Mouse (Mus musculus) intestine, embryonic 16.5 days (tissue): ENCODE measurements around the gene Cpne7. TPM values are rescaled to one million over a fixed set of nuclear protein-coding genes. Genes with fewer than 3 reads are reported as not detected.
A peak's percentile ranks its signal among the peaks of the same experiment; 100 is the strongest.

Source experiments
- ATAC-seq: fragments of 200-750 bp; cut with Nextera tagmentation; 2 replicates; pipeline ENCODE4 v1.8.0; 2017; ENCODE audit warnings: moderate TSS enrichment, moderate library complexity
- H3K27ac ChIP-seq: fragments of 300-500 bp; sonication (generic); 2 replicates; pipeline ENCODE4 v1.5.1; 2014; ENCODE audit warnings: mild to moderate bottlenecking, low read length
- H3K27me3 ChIP-seq: fragments of 300-500 bp; sonication (generic); replicated peaks from 2 replicates; pipeline ENCODE4 v1.6.1; 2014; ENCODE audit warnings: low read length, control low read depth, mixed read lengths; ENCODE audit not compliant: control insufficient read depth, insufficient read depth
- H3K36me3 ChIP-seq: fragments of 300-500 bp; sonication (generic); 2 replicates; pipeline ENCODE4 v1.6.1; 2014; ENCODE audit warnings: low read length, control low read depth; ENCODE audit not compliant: control insufficient read depth, insufficient read depth
- H3K4me1 ChIP-seq: fragments of 300-500 bp; sonication (generic); 2 replicates; pipeline ENCODE4 v1.6.1; 2014; ENCODE audit warnings: low read length, control low read depth, mixed read lengths; ENCODE audit not compliant: control insufficient read depth, insufficient read depth
- H3K4me2 ChIP-seq: fragments of 300-500 bp; sonication (generic); 2 replicates; pipeline ENCODE4 v1.6.1; 2014; ENCODE audit warnings: low read depth, low read length, control low read depth
- H3K4me3 ChIP-seq: fragments of 300-500 bp; sonication (generic); 2 replicates; pipeline ENCODE4 v1.5.1; 2014; ENCODE audit warnings: mild to moderate bottlenecking, low read length
- H3K9ac ChIP-seq: fragments of 300-500 bp; sonication (generic); 2 replicates; pipeline ENCODE4 v1.6.1; 2014; ENCODE audit warnings: low read depth, low read length
- H3K9me3 ChIP-seq: fragments of 300-500 bp; sonication (generic); 2 replicates; pipeline ENCODE4 v1.6.1; 2016; ENCODE audit warnings: low read length, control low read depth; ENCODE audit not compliant: control insufficient read depth
- WGBS: fragments of 180-500 bp; shearing (Covaris S2); extraction: QIAGEN DNeasy Blood & Tissue Kit; methylation state at CpG from one replicate; pipeline ENCODE4 v1.1.7; 2014; 5-methylcytosine and 5-hydroxymethylcytosine counted together
- polyA plus RNA-seq: library from polyadenylated mRNA; unstranded; fragments of >200 nt; fragmentation: Nextera tagmentation; extraction: Ambion mirVana; gene quantifications from 2 replicates; pipeline ENCODE4 v1.2.1, GENCODE M21; 2015

Gene Cpne7
- polyA plus RNA-seq, 1 experiment from 2014 or later, result 0.78 TPM

DNA sequence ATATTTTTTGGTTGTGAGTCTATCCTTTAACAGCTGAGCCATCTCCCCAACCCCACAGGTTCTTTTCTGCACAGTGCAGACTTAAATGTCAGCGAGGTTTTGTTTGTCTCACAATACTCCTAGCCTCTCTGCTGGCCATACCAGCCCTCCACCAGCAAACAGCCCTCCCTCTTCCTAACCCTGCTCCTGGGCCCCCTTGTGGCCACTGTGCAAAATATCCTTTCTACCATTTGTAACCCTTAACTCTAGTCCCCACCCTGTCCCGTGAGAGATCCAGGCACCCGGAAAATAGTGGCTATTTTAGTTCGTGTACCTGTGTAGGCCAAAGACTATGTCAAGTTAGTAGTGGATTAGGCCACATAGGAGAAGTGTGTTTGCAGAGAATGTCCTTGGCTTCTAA, 6.5 kb upstream of the Cpne7 start:
- Histone ChIP-seq H3K9me3 (no peaks in the 10 kb centered on the region), H3K4me2 (no peak overlapping the region), H3K27ac (no peak overlapping the region), H3K27me3 (no peaks in the 10 kb centered on the region), H3K36me3 (0 out of 2 replicates have a peak, but pooled peaks cover under 1% of the 10 kb centered on the region), H3K4me3 (no peak overlapping the region), H3K4me1 (no peaks in the 10 kb centered on the region), H3K9ac (no peak overlapping the region)
- ATAC-seq, result peak; percentile 68
- 13% methylated on average over 4 of the region's 4 CpGs for WGBS

DNA sequence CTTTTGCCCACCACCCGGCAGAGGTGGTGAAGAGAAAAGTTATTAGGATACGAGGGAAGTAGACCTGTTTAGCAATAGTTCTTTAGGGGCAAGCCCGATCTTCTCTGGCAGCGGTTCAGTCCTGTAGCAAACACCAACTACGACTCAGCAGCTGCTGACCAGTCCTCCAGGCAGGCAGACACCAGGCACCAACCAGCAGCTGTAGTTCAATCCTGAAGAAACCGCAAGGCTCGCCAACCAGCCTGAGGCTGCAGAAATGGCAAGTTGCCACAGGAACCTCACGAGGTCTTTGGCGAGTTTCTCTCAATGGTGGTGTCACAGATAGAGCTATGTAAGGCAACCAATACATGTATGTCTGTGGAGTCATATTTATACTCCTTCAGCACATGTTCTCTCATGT, 4.3 kb upstream of the Cpne7 start:
- no peak for ATAC-seq
- Histone ChIP-seq H3K4me2 (no peak overlapping the region), H3K9ac (no peak overlapping the region), H3K9me3 (no peaks in the 10 kb centered on the region), H3K4me1 (peaks cover 15% of the 10 kb centered on the region), H3K36me3 (no peaks in the 10 kb centered on the region), H3K27me3 (peaks cover 18% of the 10 kb centered on the region), H3K4me3 (no peak overlapping the region), H3K27ac (no peak overlapping the region)
- WGBS, result 78% methylated on average over 9 of the region's 9 CpGs

- H3K27me3 ChIP-seq, result peaks cover 29% of the 10 kb centered on the region
- H3K9ac ChIP-seq, result no peak overlapping the region
- WGBS, result 47% methylated on average over 2 of the region's 2 CpGs
- H3K4me2 ChIP-seq, result no peak overlapping the region
- H3K9me3 ChIP-seq, result no peaks in the 10 kb centered on the region
- H3K4me1 ChIP-seq, result peaks cover 19% of the 10 kb centered on the region
- ATAC-seq, result no peak
- H3K27ac ChIP-seq, result no peak overlapping the region
- H3K36me3 ChIP-seq, result no peaks in the 10 kb centered on the region
- H3K4me3 ChIP-seq, result no peak overlapping the region
Measured at GRCm38 (mm10) chr8:123113908-123114469, 3.2 kb upstream of the Cpne7 start.

GRCm38 (mm10) chr8:123114644-123115043, 2.5 kb upstream of the Cpne7 start:
- no peaks in the 10 kb centered on the region for H3K36me3 ChIP-seq
- no peaks in the 10 kb centered on the region for H3K9me3 ChIP-seq
- H3K27me3 ChIP-seq, result peaks cover 36% of the 10 kb centered on the region
- H3K27ac ChIP-seq, result no peak overlapping the region
- H3K4me1 ChIP-seq, result peaks cover 19% of the 10 kb centered on the region
- WGBS, result 35% methylated on average over 3 of the region's 3 CpGs
- H3K9ac ChIP-seq, result no peak overlapping the region
- ATAC-seq, result no peak
- H3K4me2 ChIP-seq, result no peak overlapping the region
- H3K4me3 ChIP-seq, result no peak overlapping the region

GRCm38 (mm10) chr8:123117744-123118143, 570 bp downstream of the Cpne7 start:
- H3K27me3 ChIP-seq, result peaks cover 37% of the 10 kb centered on the region
- peak overlapping the region; percentile 48 for H3K9ac ChIP-seq
- peak; percentile 21; the same call in 1 of the 2 replicates for ATAC-seq
- peak overlapping the region; percentile 98 for H3K4me2 ChIP-seq
- peak overlapping the region; percentile 48 for H3K4me3 ChIP-seq
- H3K27ac ChIP-seq, result no peak overlapping the region
- WGBS, result 3% methylated on average over 17 of the region's 17 CpGs
- no peaks in the 10 kb centered on the region for H3K36me3 ChIP-seq
- H3K4me1 ChIP-seq, result peaks cover 19% of the 10 kb centered on the region
- no peaks in the 10 kb centered on the region for H3K9me3 ChIP-seq

DNA sequence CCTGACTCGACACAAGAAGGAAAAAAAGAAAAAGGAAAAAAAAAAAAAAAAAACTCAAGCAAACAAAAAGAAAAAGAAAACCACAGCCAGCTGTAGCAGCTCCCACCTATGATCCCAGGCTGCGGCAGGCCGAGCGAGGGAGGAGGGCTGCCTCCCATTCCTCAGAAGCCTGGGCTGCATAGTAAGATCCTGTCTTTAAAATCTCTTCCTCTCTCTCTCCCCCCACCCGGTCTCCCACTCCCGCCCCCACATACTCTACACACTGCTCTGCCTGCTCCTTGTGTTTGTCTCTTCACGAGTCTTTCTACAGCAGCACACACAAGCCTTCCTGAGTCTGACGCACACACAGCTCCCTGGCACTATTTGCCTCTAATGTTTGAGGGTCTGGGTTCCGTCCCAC, 4.9 kb downstream of the Cpne7 start:
- ATAC-seq, result no peak

GRCm38 (mm10) chr8:123122670-123123069, 5.5 kb downstream of the Cpne7 start:
- no peak overlapping the region for H3K4me2 ChIP-seq
- H3K27ac ChIP-seq, result no peak overlapping the region
- no peaks in the 10 kb centered on the region for H3K9me3 ChIP-seq
- peaks cover 15% of the 10 kb centered on the region; the same call in 1 of the 2 replicates for H3K4me1 ChIP-seq
- no peak for ATAC-seq
- H3K36me3 ChIP-seq, result no peaks in the 10 kb centered on the region
- H3K9ac ChIP-seq, result no peak overlapping the region
- H3K4me3 ChIP-seq, result no peak overlapping the region
- 81% methylated on average over 5 of the region's 5 CpGs for WGBS
- peaks cover 21% of the 10 kb centered on the region for H3K27me3 ChIP-seq

More for the DNA sequence above, 4.9 kb downstream of the Cpne7 start:
- Histone ChIP-seq H3K9ac (no peak overlapping the region), H3K27me3 (peaks cover 27% of the 10 kb centered on the region), H3K4me3 (no peak overlapping the region), H3K27ac (no peak overlapping the region), H3K4me1 (peaks cover 21% of the 10 kb centered on the region), H3K4me2 (no peak overlapping the region), H3K9me3 (no peaks in the 10 kb centered on the region), H3K36me3 (no peaks in the 10 kb centered on the region)
- WGBS, result 46% methylated on average over 9 of the region's 9 CpGs

DNA sequence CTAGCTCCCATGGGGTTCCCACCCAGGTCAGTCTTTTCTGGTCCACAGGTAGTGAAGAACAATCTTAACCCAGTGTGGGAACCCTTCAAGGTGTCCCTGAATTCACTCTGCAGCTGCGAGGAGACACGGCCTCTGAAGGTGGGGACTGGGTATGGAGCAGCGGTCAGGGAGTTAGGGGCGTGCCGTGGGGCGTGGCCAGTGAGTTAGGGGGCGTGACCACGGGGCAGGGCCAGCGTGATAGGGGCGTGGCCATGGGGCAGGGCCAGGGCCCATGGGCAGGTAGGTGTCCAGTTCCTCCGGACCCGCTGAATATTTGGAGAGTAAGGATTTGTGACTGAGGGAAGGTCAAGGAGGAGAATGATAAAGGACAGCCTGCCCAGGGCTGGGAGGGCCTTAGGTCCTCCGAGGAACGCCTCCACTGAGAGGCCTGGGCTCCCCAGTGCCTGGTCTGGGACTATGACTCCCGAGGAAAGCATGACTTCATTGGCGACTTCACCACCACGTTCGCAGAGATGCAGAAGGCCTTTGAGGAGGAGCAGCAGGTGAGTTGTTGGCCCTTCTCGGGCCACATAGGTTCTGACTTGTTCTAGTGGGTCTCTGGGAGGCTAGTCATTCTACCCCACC, 9.1 kb downstream of the Cpne7 start:
- H3K9ac ChIP-seq, result 0 out of 2 replicates have a peak overlapping the region, but pooled peaks have one; percentile 10
- H3K4me3 ChIP-seq, result peak overlapping the region; percentile 29

GRCm38 (mm10) chr8:123131041-123131440, 13.9 kb downstream of the Cpne7 start:
- no peak overlapping the region for H3K4me3 ChIP-seq
- H3K36me3 ChIP-seq, result no peaks in the 10 kb centered on the region
- no peak overlapping the region for H3K9ac ChIP-seq
- no peaks in the 10 kb centered on the region for H3K27me3 ChIP-seq
- ATAC-seq, result no peak
- no peaks in the 10 kb centered on the region for H3K9me3 ChIP-seq
- no peak overlapping the region for H3K4me2 ChIP-seq
- H3K27ac ChIP-seq, result no peak overlapping the region
- H3K4me1 ChIP-seq, result peaks cover 8% of the 10 kb centered on the region
- WGBS, result 48% methylated on average over 9 of the region's 9 CpGs

More for the DNA sequence above, 9.1 kb downstream of the Cpne7 start:
- Histone ChIP-seq H3K9me3 (no peaks in the 10 kb centered on the region), H3K27me3 (no peaks in the 10 kb centered on the region), H3K27ac (no peak overlapping the region), H3K36me3 (no peaks in the 10 kb centered on the region), H3K4me2 (peak overlapping the region; percentile 45), H3K4me1 (peaks cover 9% of the 10 kb centered on the region; the same call in 1 of the 2 replicates)
- ATAC-seq, result peak; percentile 90
- WGBS, result 7% methylated on average over 19 of the region's 19 CpGs
